ENCODE assay signal across 8 mouse cellular contexts in the genomic region with DNA sequence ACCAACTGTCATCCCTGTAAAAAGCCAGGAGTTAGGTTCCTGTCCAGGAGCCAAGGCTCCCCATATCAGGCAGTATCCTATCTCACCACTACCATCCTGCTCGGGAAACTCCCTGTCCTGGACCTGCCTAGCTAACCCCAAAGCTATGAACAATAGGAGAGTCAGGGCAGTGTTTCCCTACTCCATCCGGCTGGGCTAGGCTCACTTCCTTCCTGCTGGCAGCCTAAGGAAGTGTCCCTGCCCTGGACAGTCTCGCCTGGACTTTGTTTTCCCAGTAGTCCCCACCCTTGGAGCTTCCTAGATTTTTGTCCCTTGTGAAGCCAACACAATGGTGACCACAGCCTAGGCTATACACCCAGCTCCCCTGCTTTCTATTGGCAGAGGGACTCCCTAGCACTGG. TPM values are rescaled to one million over a fixed set of nuclear protein-coding genes. Genes with fewer than 3 reads are reported as not detected.
A peak's percentile ranks its signal among the peaks of the same experiment; 100 is the strongest.
DNase-seq lines count a peak whose midpoint lies in the region; ATAC-seq lines count a peak whose summit lies in the region.

No protein-coding gene starts in this region.

- H3K27me3 ChIP-seq in heart, embryonic 11.5 days (ENCODE audit: control insufficient read depth, insufficient read depth, low read length): no peaks in the 10 kb centered on the region

- peak overlapping the region; percentile 93 for H3K4me2 ChIP-seq in heart, embryonic 11.5 days

- no peaks in the 10 kb centered on the region for H3K9me3 ChIP-seq in heart, embryonic 11.5 days (replicated peaks; ENCODE audit: control insufficient read depth, low read length)

- no peak overlapping the region for H3K9ac ChIP-seq in heart, embryonic 11.5 days (ENCODE audit: low read depth, low read length)

- peaks cover 16% of the 10 kb centered on the region for H3K36me3 ChIP-seq in heart, embryonic 11.5 days (ENCODE audit: control insufficient read depth, insufficient read depth, low read length)

- peak overlapping the region; percentile 86 for H3K27ac ChIP-seq in heart, embryonic 11.5 days (ENCODE audit: low read depth, low read length)

- WGBS in heart, embryonic 11.5 days (ENCODE audit: insufficient replicate concordance): 62% methylated on average over 3 of the region's 3 CpGs

- peak; percentile 62 for DNase-seq in gastrocnemius, postnatal 25 days
- no peak for DNase-seq in gastrocnemius, postnatal 10 days
- peak; percentile 76 for DNase-seq in kidney, postnatal 14 days
- DNase-seq in lung, postnatal 4 days: peak; percentile 73 to 87
- no peak for DNase-seq in gastrocnemius, postnatal 4 days (ENCODE audit: low spot score in 2 of 2)
- no peak for DNase-seq in thymus, adult 18-20 months

- H3K4me1 ChIP-seq in heart, embryonic 11.5 days (ENCODE audit: control insufficient read depth, insufficient read depth, low read length): peaks cover 44% of the 10 kb centered on the region

- no peak for ATAC-seq in heart, embryonic 11.5 days (replicated peaks; ENCODE audit: insufficient number of reproducible peaks, low FRiP score, low TSS enrichment)
- no peak for ATAC-seq in erythroid progenitor cell, adult 5-6 weeks (replicated peaks; ENCODE audit: low FRiP score, poor library complexity, severe bottlenecking)

- H3K4me3 ChIP-seq in heart, embryonic 11.5 days (ENCODE audit: low read depth, low read length): peak overlapping the region; percentile 3; the same call in 1 of the 2 replicates

RNA-seq across cellular contexts. Expression of a gene that starts 0.9 kb away (rescaled TPM):
- 10 to 100 TPM; 12.0 to 15.2 TPM for total RNA-seq in gastrocnemius, postnatal 25 days (2021)
- 10 to 100 TPM; 14.4 to 27.5 TPM for total RNA-seq in gastrocnemius, postnatal 10 days (2021)
- polyA plus RNA-seq in heart, embryonic 11.5 days (2014; fragmentation: Nextera tagmentation; extraction: Ambion mirVana): 105 and 117 TPM in 2 replicates
- total RNA-seq in erythroid progenitor cell, adult 5-6 weeks (2015; ENCODE audit: low replicate concordance): 2.5 and 6.5 TPM in 2 replicates
- 0.30 and 4.5 TPM in 2 replicates for total RNA-seq in erythroid progenitor cell, adult 5-6 weeks (2017; ENCODE audit: low replicate concordance)
- total RNA-seq in gastrocnemius, postnatal 4 days (2021): 10 to 100 TPM; 21.8 to 32.0 TPM

RNA-seq across cellular contexts. Expression of a gene that starts 3.8 kb away (rescaled TPM):
- 10 to 100 TPM; 30.5 to 31.1 TPM for total RNA-seq in gastrocnemius, postnatal 25 days (2021)
- 10 to 100 TPM; 18.7 to 20.9 TPM for total RNA-seq in gastrocnemius, postnatal 10 days (2021)
- 60.4 and 63.3 TPM in 2 replicates for polyA plus RNA-seq in heart, embryonic 11.5 days (2014; fragmentation: Nextera tagmentation; extraction: Ambion mirVana)
- 9.6 and 16.9 TPM in 2 replicates for total RNA-seq in erythroid progenitor cell, adult 5-6 weeks (2015; ENCODE audit: low replicate concordance)
- total RNA-seq in erythroid progenitor cell, adult 5-6 weeks (2017; ENCODE audit: low replicate concordance): 8.9 and 19.1 TPM in 2 replicates
- 10 to 100 TPM; 20.3 to 21.5 TPM for total RNA-seq in gastrocnemius, postnatal 4 days (2021)

RNA-seq across cellular contexts. Expression of a gene that starts 9.9 kb away (rescaled TPM):
- 1 to 10 TPM; 2.2 to 2.3 TPM for total RNA-seq in gastrocnemius, postnatal 25 days (2021)
- total RNA-seq in gastrocnemius, postnatal 10 days (2021): 1 to 10 TPM; 2.5 to 5.0 TPM
- 3.4 and 3.5 TPM in 2 replicates for polyA plus RNA-seq in heart, embryonic 11.5 days (2014; fragmentation: Nextera tagmentation; extraction: Ambion mirVana)
- total RNA-seq in erythroid progenitor cell, adult 5-6 weeks (2015; ENCODE audit: low replicate concordance): 7.1 and 12.6 TPM in 2 replicates
- 8.0 TPM in 1 of 2 replicates, not detected in the other for total RNA-seq in erythroid progenitor cell, adult 5-6 weeks (2017; ENCODE audit: low replicate concordance)
- 1 to 10 TPM; 4.6 to 4.8 TPM for total RNA-seq in gastrocnemius, postnatal 4 days (2021)

RNA-seq across cellular contexts. Expression of a gene that starts 11.8 kb away (rescaled TPM):
- total RNA-seq in gastrocnemius, postnatal 25 days (2021): 10 to 100 TPM; 10.4 to 13.4 TPM
- total RNA-seq in gastrocnemius, postnatal 10 days (2021): 10 to 100 TPM; 12.1 to 15.7 TPM
- polyA plus RNA-seq in heart, embryonic 11.5 days (2014; fragmentation: Nextera tagmentation; extraction: Ambion mirVana): 12.2 and 15.2 TPM in 2 replicates
- total RNA-seq in erythroid progenitor cell, adult 5-6 weeks (2015; ENCODE audit: low replicate concordance): 15.5 and 24.5 TPM in 2 replicates
- total RNA-seq in erythroid progenitor cell, adult 5-6 weeks (2017; ENCODE audit: low replicate concordance): 12.3 and 17.7 TPM in 2 replicates
- 10 to 100 TPM; 15.5 to 20.5 TPM for total RNA-seq in gastrocnemius, postnatal 4 days (2021)

RNA-seq across cellular contexts. Expression of a gene that starts 13.8 kb away (rescaled TPM):
- under 1 TPM; 0.38 to 0.72 TPM for total RNA-seq in gastrocnemius, postnatal 25 days (2021)
- 1 to 10 TPM in 1 of 2 experiments, under 1 TPM in 1; 0.28 to 1.1 TPM for total RNA-seq in gastrocnemius, postnatal 10 days (2021)
- 0.14 and 0.33 TPM in 2 replicates for polyA plus RNA-seq in heart, embryonic 11.5 days (2014; fragmentation: Nextera tagmentation; extraction: Ambion mirVana)
- total RNA-seq in erythroid progenitor cell, adult 5-6 weeks (2015; ENCODE audit: low replicate concordance): 4.2 and 8.6 TPM in 2 replicates
- total RNA-seq in erythroid progenitor cell, adult 5-6 weeks (2017; ENCODE audit: low replicate concordance): 0.64 TPM in 1 of 2 replicates, not detected in the other
- total RNA-seq in gastrocnemius, postnatal 4 days (2021): under 1 TPM; 0.66 to 0.78 TPM

Comparison
In these comparisons a context has a peak if more than half of its experiments do, and no peak if none do; other contexts are left out.
1. DNase-seq: peak in gastrocnemius, postnatal 25 days (single experiment), kidney, postnatal 14 days (single experiment) and lung, postnatal 4 days (2 of 2); none in gastrocnemius, postnatal 10 days (single experiment), gastrocnemius, postnatal 4 days (0 of 2) and thymus, adult 18-20 months (0 of 2).